Mouse (Mus musculus) stomach, postnatal 0 days (tissue): ENCODE measurements around the gene Bach2. TPM values are rescaled to one million over a fixed set of nuclear protein-coding genes. Genes with fewer than 3 reads are reported as not detected.

ENCODE experiments used
- ATAC-seq: fragments of 200-750 bp; cut with Nextera tagmentation; 2 replicates; pipeline ENCODE4 v1.8.0; 2017; ENCODE audit not compliant: low FRiP score, low TSS enrichment
- DNase-seq: peaks from one replicate; pipeline ENCODE4 v3.0.0-alpha.2; 2016; ENCODE audit warnings: low spot score
- H3K27ac ChIP-seq: fragments of 300-500 bp; sonication (generic); replicated peaks from 2 replicates; pipeline ENCODE4 v1.5.1; 2014; ENCODE audit warnings: mild to moderate bottlenecking, control low read depth
- H3K27me3 ChIP-seq: fragments of 300-500 bp; sonication (generic); 2 replicates; pipeline ENCODE4 v1.6.1; 2014; ENCODE audit warnings: low read length; ENCODE audit not compliant: control insufficient read depth, insufficient read depth
- H3K36me3 ChIP-seq: fragments of 300-500 bp; sonication (generic); 2 replicates; pipeline ENCODE4 v1.6.1; 2014; ENCODE audit warnings: low read length, mixed read lengths; ENCODE audit not compliant: control insufficient read depth, insufficient read depth
- H3K4me1 ChIP-seq: fragments of 300-500 bp; sonication (generic); replicated peaks from 2 replicates; pipeline ENCODE4 v1.6.1; 2014; ENCODE audit warnings: antibody characterized with exemption; ENCODE audit not compliant: control insufficient read depth, insufficient read depth
- H3K4me2 ChIP-seq: fragments of 300-500 bp; sonication (generic); replicated peaks from 2 replicates; pipeline ENCODE4 v1.6.1; 2014; ENCODE audit warnings: low read depth, mild to moderate bottlenecking, control low read depth, moderate library complexity
- H3K4me3 ChIP-seq: fragments of 300-500 bp; sonication (generic); 2 replicates; pipeline ENCODE4 v1.5.1; 2014; ENCODE audit warnings: low read depth, low read length, control low read depth
- H3K9ac ChIP-seq: fragments of 300-500 bp; sonication (generic); 2 replicates; pipeline ENCODE4 v1.6.1; 2014; ENCODE audit warnings: mild to moderate bottlenecking, low read length, control low read depth, mixed read lengths
- H3K9me3 ChIP-seq: fragments of 300-500 bp; sonication (generic); 2 replicates; pipeline ENCODE4 v1.6.1; 2016; ENCODE audit warnings: low read length; ENCODE audit not compliant: control insufficient read depth
- CTCF ChIP-seq: IDR thresholded peaks from 2 replicates; pipeline ENCODE4 v1.5.1; 2016; ENCODE audit warnings: antibody characterized with exemption, low read depth, mild to moderate bottlenecking, moderate library complexity
- EP300 ChIP-seq: optimal IDR thresholded peaks from 2 replicates; pipeline ENCODE3; 2016; ENCODE audit warnings: antibody characterized with exemption
- WGBS: fragments of 180-500 bp; shearing (Covaris S2); extraction: QIAGEN DNeasy Blood & Tissue Kit; methylation state at CpG from one replicate; pipeline ENCODE4 v1.1.7; 2014; 5-methylcytosine and 5-hydroxymethylcytosine counted together
- polyA plus RNA-seq: library from polyadenylated mRNA; unstranded; fragments of >200 nt; fragmentation: Nextera tagmentation; extraction: Ambion mirVana; gene quantifications from 2 replicates; pipeline ENCODE4 v1.2.1, GENCODE M21; 2015

The Bach2 gene
- polyA plus RNA-seq, 1 experiment from 2014 or later: 1.9 TPM

GRCm38 (mm10) chr4:32334765-32335164 lies 96.2 kb downstream of the Bach2 start:
- Histone ChIP-seq H3K9me3 (no peaks in the 10 kb centered on the region), H3K4me2 (no peak overlapping the region), H3K4me3 (no peak overlapping the region), H3K27ac (no peak overlapping the region), H3K36me3 (no peaks in the 10 kb centered on the region), H3K27me3 (no peaks in the 10 kb centered on the region), H3K9ac (no peak overlapping the region), H3K4me1 (no peaks in the 10 kb centered on the region)
- TF ChIP-seq CTCF (no peak), EP300 (no peak)
- no peak for ATAC-seq
- no peak for DNase-seq
- WGBS: 82% methylated on average over 5 of the region's 5 CpGs

GRCm38 (mm10) chr4:32335659-32336058 lies 97.1 kb downstream of the Bach2 start:
- ATAC-seq (no peak), DNase-seq (no peak)
- Histone ChIP-seq H3K9me3 (no peaks in the 10 kb centered on the region), H3K36me3 (no peaks in the 10 kb centered on the region), H3K27ac (no peak overlapping the region), H3K27me3 (no peaks in the 10 kb centered on the region), H3K4me2 (no peak overlapping the region), H3K9ac (no peak overlapping the region), H3K4me3 (no peak overlapping the region), H3K4me1 (no peaks in the 10 kb centered on the region)
- TF ChIP-seq EP300: no peak
- TF ChIP-seq CTCF: no peak
- 61% methylated on average over 12 of the region's 12 CpGs for WGBS

- ATAC-seq (no peak), DNase-seq (no peak)
- Histone ChIP-seq H3K9me3 (no peaks in the 10 kb centered on the region), H3K4me1 (no peaks in the 10 kb centered on the region), H3K9ac (no peak overlapping the region), H3K27me3 (no peaks in the 10 kb centered on the region), H3K36me3 (no peaks in the 10 kb centered on the region), H3K4me3 (no peak overlapping the region), H3K27ac (no peak overlapping the region), H3K4me2 (no peak overlapping the region)
- TF ChIP-seq EP300: no peak
- no peak for TF ChIP-seq CTCF
- WGBS: 40% methylated on average over 4 of the region's 4 CpGs
Observed at GRCm38 (mm10) chr4:32336642-32337041, 98.0 kb downstream of the Bach2 start.

- H3K36me3 ChIP-seq: no peaks in the 10 kb centered on the region
- H3K4me1 ChIP-seq: no peaks in the 10 kb centered on the region
- WGBS: 17% methylated on average over 11 of the region's 11 CpGs
- no peak overlapping the region for H3K4me2 ChIP-seq
- H3K27ac ChIP-seq: no peak overlapping the region
- DNase-seq (peak; percentile 83), ATAC-seq (peak; percentile 83)
- no peaks in the 10 kb centered on the region for H3K9me3 ChIP-seq
- H3K9ac ChIP-seq: no peak overlapping the region
- H3K27me3 ChIP-seq: no peaks in the 10 kb centered on the region
- no peak overlapping the region for H3K4me3 ChIP-seq
- TF ChIP-seq CTCF (no peak), EP300 (no peak)
Observed at GRCm38 (mm10) chr4:32337638-32338037, 99.0 kb downstream of the Bach2 start.

GRCm38 (mm10) chr4:32338451-32338850 lies 99.8 kb downstream of the Bach2 start:
- H3K9me3 ChIP-seq: no peaks in the 10 kb centered on the region

GRCm38 (mm10) chr4:32340844-32341243 lies 102.2 kb downstream of the Bach2 start:
- no peak for ATAC-seq
- DNase-seq: no peak

More at GRCm38 (mm10) chr4:32338451-32338850, 99.8 kb downstream of the Bach2 start:
- DNase-seq: no peak
- Histone ChIP-seq H3K4me3 (no peak overlapping the region), H3K4me1 (no peaks in the 10 kb centered on the region), H3K27me3 (no peaks in the 10 kb centered on the region), H3K4me2 (no peak overlapping the region), H3K36me3 (no peaks in the 10 kb centered on the region), H3K9ac (no peak overlapping the region), H3K27ac (no peak overlapping the region)
- WGBS: 47% methylated on average over 10 of the region's 10 CpGs
- ATAC-seq: peak; percentile 64
- TF ChIP-seq CTCF (no peak), EP300 (no peak)

More at GRCm38 (mm10) chr4:32340844-32341243, 102.2 kb downstream of the Bach2 start:
- 83% methylated on average over 7 of the region's 7 CpGs for WGBS
- Histone ChIP-seq H3K36me3 (no peaks in the 10 kb centered on the region), H3K4me1 (no peaks in the 10 kb centered on the region), H3K9ac (no peak overlapping the region), H3K4me2 (no peak overlapping the region), H3K9me3 (no peaks in the 10 kb centered on the region), H3K27me3 (no peaks in the 10 kb centered on the region), H3K27ac (no peak overlapping the region), H3K4me3 (no peak overlapping the region)
- TF ChIP-seq CTCF (no peak), EP300 (no peak)
